Mouse (Mus musculus): ENCODE data around the gene Smco2.

The Smco2 gene

DNA sequence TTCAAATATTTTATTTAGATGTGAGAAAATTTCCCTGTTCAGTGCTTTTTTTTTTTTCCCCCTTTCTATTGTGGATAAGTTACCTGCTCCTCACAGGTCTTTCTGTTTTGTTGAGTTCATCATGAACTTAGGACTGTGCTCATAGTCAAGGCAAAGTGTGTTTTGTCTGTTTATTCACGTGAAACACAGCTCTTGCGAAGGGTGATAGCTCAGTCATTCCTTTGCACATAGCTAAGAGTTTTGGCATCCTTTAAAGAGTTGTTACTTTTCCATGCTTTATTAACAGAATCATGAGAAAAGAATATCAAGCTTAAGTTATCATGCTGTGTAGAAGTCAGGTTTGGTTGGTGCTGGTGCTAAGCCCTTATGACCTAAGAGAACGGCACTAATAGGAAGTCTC is 54.8 kb downstream of the Smco2 start:
- no peak for DNase-seq

DNA sequence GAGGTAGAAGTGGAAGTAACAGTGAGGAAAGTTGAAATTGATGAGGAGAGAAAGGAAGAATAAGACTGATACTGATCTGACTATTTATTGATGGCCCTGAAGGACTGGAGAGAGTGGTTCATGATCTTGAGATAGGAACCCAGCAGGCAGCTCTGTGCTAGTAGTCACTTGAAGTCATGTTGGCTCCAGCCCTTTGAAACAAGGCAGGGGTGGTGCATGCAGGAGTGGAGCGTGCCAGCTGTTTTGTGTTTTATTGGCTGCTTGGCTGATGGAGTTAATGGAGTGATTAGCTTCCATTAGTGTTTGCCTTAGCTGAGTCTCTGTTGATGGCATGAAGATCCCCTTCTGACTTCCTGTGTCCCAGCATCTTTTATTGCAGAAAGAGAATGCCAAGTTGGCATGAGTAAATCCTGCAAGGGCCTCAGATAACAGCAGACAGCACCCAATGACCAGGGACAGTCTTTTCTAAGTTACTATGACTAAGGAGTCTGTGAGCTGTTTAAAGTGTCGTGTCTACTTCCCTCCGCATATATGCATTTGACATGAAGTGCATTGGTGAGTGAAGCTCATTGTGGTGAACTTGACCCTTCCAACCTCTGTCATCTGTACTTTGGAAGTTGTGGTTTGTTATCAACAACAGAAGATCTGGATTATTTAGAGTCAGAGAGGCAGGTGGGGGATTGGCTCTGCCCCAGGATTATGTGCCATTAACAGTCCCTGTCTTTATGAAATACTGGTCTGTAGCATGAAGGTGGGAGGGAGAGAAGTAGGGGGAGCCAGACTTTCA is 56.3 kb downstream of the Smco2 start:
- DNase-seq = no peak

DNA sequence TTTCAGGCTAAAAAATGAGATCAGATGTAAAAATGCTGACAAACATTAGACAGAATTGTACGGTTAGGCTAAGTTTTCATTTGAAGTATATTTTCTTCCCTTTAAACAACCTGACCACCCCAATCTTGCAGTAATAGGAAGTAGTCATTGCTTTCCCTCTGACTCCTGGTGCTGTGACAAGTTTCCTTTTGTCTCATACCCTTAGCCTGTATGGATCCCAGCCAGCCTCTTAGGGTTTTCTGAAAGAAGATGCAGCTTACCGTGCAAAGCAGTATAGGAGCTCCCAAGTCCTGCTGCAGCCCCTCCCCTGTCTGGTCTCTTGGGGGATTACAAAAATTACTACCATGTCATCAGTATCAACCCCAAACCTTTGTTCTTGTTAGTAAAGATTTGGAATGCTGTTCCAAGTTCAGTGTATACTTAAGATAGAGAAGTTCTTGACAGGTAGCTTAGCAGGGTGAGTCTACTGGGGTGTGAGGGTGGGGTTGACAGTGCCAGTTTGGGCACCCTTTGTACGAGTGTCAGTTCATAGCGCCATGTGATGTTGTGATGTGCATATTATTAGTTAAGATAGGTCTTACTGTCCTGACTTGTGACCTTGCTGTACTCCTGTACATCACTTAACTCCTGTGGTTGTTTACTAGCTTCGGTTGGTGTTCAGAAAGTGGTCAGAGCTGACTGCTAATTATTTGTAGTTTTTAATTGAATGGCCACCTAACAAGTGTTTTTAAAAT is 57.3 kb downstream of the Smco2 start:
- DNase-seq = no peak

DNA sequence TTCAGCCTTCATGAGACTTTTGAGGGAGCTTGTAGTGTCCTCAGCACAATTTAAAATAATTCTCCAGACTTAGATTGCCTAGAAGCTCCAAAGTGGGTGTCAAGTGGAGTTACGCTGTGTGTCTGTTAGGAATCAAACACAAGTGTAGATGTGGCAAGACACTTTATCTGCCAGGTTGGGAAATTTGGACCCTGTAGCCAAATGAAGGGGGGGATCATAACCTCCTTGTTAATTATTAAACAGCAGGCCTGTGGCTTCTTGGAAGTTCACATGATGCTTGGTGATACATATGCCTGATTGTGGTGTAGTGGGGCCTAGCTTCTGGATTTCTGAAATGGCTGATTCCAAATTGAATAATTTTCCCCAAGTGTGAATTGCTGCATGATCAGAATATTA is 57.9 kb downstream of the Smco2 start:
- no peak for DNase-seq

DNA sequence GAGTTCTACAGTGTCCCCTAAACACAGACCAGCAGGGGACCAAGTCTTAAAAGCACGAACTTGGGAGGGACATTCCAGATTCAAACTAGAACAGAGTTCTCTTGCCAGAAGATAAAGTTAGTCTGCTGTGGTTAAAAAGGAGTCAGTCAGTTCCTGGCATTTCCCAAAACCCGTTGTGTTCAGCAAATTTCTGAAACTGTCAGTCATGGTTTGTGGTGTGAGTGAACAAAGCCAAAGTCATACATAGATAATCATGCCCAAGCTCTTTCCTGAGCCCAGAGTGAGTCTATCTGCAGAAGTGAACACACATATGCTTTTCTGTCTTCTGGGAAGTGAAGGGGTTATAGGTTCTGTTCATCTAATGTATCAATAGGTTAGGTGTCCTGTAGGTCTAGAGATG is 58.9 kb downstream of the Smco2 start:
- DNase-seq = no peak

GRCm38 (mm10) chr6:146909725-146910489 is 60.0 kb downstream of the Smco2 start:
- DNase-seq = no peak

GRCm38 (mm10) chr6:146910801-146911200 is 60.9 kb downstream of the Smco2 start:
- DNase-seq = no peak

GRCm38 (mm10) chr6:146912835-146913488 is 63.1 kb downstream of the Smco2 start:
- no peak for DNase-seq

DNA sequence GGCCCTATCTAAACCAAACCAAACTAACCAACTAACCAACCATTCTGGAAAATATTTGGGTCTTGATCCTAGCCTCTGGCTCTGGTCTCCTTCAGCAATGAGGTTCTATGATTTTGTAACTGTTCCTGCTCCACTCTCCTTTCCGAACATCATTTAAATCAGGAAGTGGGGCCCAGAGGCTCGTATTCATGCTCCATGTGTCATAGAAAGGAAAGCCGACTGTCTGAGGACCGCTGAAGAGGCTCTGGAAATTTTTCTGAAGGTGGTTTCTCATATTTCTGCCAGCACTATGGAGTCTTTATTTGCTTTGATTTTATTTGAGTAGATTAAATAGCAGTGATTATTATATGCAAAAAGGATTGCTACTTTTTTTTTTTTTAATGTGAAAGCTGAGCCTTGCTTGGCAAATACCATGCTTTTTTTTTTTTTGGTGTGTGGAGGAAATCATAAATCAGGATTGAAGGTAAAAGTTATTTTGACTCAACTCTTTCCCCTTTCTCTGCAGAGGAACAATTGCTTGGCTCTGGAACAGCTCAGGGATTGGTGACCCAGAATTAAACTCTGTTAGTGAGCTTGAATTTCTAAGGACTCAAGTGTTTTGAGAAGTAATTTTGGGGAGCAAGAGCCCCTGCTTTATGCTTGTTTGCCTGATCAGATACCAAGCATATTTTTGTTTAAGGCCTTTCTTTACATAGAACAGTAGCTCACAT is 63.7 kb downstream of the Smco2 start:
- DNase-seq = no peak

DNA sequence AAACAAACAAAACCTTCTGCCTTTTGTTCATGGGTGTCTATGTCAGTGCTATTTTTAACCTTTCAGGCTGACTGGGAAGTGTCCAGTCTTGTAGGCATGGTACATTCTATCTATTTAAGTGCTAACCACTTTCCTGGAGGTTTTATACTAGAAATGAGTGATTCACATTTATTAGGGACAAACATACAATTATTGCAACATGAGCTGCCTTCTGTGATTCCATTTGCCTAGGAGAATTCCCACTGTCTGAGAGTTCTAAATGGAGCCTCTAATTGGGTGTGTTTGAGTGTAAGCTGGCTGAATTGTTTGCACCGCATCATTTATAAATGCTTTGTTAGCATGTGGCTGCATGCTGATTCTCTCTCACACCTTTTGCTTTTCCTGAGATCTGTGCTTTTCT is 65.9 kb downstream of the Smco2 start:
- no peak for DNase-seq

- DNase-seq = no peak
Measured at GRCm38 (mm10) chr6:146917396-146917795, 67.5 kb downstream of the Smco2 start.

DNA sequence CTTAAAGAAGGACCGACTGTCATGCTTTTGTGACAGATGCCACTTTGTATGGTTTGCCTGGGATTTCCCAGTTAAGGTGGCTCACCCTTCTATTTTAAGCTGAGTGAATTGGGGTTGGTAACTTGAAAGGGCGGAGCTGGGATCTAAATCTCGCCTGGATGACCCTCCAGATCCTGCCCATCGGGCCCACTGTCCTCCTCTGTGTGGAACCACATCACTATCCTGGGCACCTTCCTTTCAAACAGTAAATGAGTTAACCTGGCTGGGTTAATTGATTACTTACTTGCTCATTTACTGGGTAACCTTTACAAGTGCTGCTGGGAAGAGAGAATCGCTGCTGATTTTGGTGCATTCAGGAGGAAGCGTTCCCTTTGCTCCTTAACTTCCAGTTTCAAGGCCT is 68.4 kb downstream of the Smco2 start:
- DNase-seq = no peak
